Mouse (Mus musculus) stomach, postnatal 0 days (tissue): ENCODE measurements around the gene Olfr1140. TPM values are rescaled to one million over a fixed set of nuclear protein-coding genes. Genes with fewer than 3 reads are reported as not detected.

Source experiments
- ATAC-seq: fragments of 200-750 bp; cut with Nextera tagmentation; 2 replicates; pipeline ENCODE4 v1.8.0; 2017; ENCODE audit not compliant: low FRiP score, low TSS enrichment
- DNase-seq: peaks from one replicate; pipeline ENCODE4 v3.0.0-alpha.2; 2016; ENCODE audit warnings: low spot score
- H3K27ac ChIP-seq: fragments of 300-500 bp; sonication (generic); replicated peaks from 2 replicates; pipeline ENCODE4 v1.5.1; 2014; ENCODE audit warnings: mild to moderate bottlenecking, control low read depth
- H3K27me3 ChIP-seq: fragments of 300-500 bp; sonication (generic); 2 replicates; pipeline ENCODE4 v1.6.1; 2014; ENCODE audit warnings: low read length; ENCODE audit not compliant: control insufficient read depth, insufficient read depth
- H3K36me3 ChIP-seq: fragments of 300-500 bp; sonication (generic); 2 replicates; pipeline ENCODE4 v1.6.1; 2014; ENCODE audit warnings: low read length, mixed read lengths; ENCODE audit not compliant: control insufficient read depth, insufficient read depth
- H3K4me1 ChIP-seq: fragments of 300-500 bp; sonication (generic); replicated peaks from 2 replicates; pipeline ENCODE4 v1.6.1; 2014; ENCODE audit warnings: antibody characterized with exemption; ENCODE audit not compliant: control insufficient read depth, insufficient read depth
- H3K4me2 ChIP-seq: fragments of 300-500 bp; sonication (generic); replicated peaks from 2 replicates; pipeline ENCODE4 v1.6.1; 2014; ENCODE audit warnings: low read depth, mild to moderate bottlenecking, control low read depth, moderate library complexity
- H3K4me3 ChIP-seq: fragments of 300-500 bp; sonication (generic); 2 replicates; pipeline ENCODE4 v1.5.1; 2014; ENCODE audit warnings: low read depth, low read length, control low read depth
- H3K9ac ChIP-seq: fragments of 300-500 bp; sonication (generic); 2 replicates; pipeline ENCODE4 v1.6.1; 2014; ENCODE audit warnings: mild to moderate bottlenecking, low read length, control low read depth, mixed read lengths
- H3K9me3 ChIP-seq: fragments of 300-500 bp; sonication (generic); 2 replicates; pipeline ENCODE4 v1.6.1; 2016; ENCODE audit warnings: low read length; ENCODE audit not compliant: control insufficient read depth
- CTCF ChIP-seq: IDR thresholded peaks from 2 replicates; pipeline ENCODE4 v1.5.1; 2016; ENCODE audit warnings: antibody characterized with exemption, low read depth, mild to moderate bottlenecking, moderate library complexity
- EP300 ChIP-seq: optimal IDR thresholded peaks from 2 replicates; pipeline ENCODE3; 2016; ENCODE audit warnings: antibody characterized with exemption
- WGBS: fragments of 180-500 bp; shearing (Covaris S2); extraction: QIAGEN DNeasy Blood & Tissue Kit; methylation state at CpG from one replicate; pipeline ENCODE4 v1.1.7; 2014; 5-methylcytosine and 5-hydroxymethylcytosine counted together
- polyA plus RNA-seq: library from polyadenylated mRNA; unstranded; fragments of >200 nt; fragmentation: Nextera tagmentation; extraction: Ambion mirVana; gene quantifications from 2 replicates; pipeline ENCODE4 v1.2.1, GENCODE M21; 2015

Gene Olfr1140
- polyA plus RNA-seq, 1 experiment from 2014 or later = not detected

DNA sequence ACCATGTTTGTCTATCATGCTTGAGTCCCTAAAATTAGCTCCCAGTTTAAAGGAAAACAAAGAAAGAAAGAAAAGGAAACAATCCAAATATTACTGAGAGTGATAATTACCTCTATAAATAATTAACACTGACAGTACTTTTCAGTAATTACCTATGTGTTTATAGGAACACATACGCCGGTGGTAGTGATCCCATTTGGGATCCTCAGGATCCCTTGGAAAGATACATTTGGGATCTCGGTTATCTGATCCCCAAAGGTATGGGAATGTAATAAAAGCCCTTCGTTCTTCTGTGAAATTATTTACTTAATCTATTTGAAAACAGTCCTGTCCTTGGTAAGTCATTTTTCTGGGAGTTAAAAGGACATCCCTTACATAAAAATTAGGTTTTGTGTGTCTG lies 35.6 kb downstream of the Olfr1140 start, which contains the start of gene Olfr152:
Olfr152 (plus strand) TSS at position 301 of the 400 bp plus-strand sequence.
- Histone ChIP-seq H3K9me3 (no peaks in the 10 kb centered on the region), H3K36me3 (no peaks in the 10 kb centered on the region), H3K4me3 (no peak within 1 kb of the TSS), H3K4me1 (no peaks in the 10 kb centered on the region), H3K4me2 (no peak within 1 kb of the TSS), H3K27ac (no peak within 1 kb of the TSS), H3K9ac (no peak within 1 kb of the TSS), H3K27me3 (no peaks in the 10 kb centered on the region)
- DNase-seq (no peak), ATAC-seq (no peak)
- 73% methylated on average over 4 of the region's 4 CpGs for WGBS
- no peak for TF ChIP-seq CTCF
- no peak for TF ChIP-seq EP300

Other genes starting within 250 kb of the Olfr1140 start
- not detected in 2 replicates for gene Pramel7, start 246.7 kb upstream of the Olfr1140 start, polyA plus RNA-seq
- not detected in 2 replicates for gene Pramel6, start 237.2 kb upstream of the Olfr1140 start, polyA plus RNA-seq
- gene Olfr153, start 212.0 kb upstream of the Olfr1140 start, polyA plus RNA-seq = not detected in 2 replicates
- gene Olfr1128, start 198.2 kb upstream of the Olfr1140 start, polyA plus RNA-seq = not detected in 2 replicates
- not detected in 2 replicates for gene Olfr1129, start 169.8 kb upstream of the Olfr1140 start, polyA plus RNA-seq
- gene Olfr1130, start 137.5 kb upstream of the Olfr1140 start, polyA plus RNA-seq = not detected in 2 replicates
- gene Olfr1131, start 116.6 kb upstream of the Olfr1140 start, polyA plus RNA-seq = not detected in 2 replicates
- not detected in 2 replicates for gene Olfr1132, start 106.2 kb upstream of the Olfr1140 start, polyA plus RNA-seq
- gene Olfr1133, start 96.4 kb upstream of the Olfr1140 start, polyA plus RNA-seq = not detected in 2 replicates
- not detected in 2 replicates for gene Olfr1134, start 85.3 kb upstream of the Olfr1140 start, polyA plus RNA-seq
- gene Olfr1135, start 70.1 kb upstream of the Olfr1140 start, polyA plus RNA-seq = not detected in 2 replicates
- not detected in 2 replicates for gene Olfr1136, start 49.8 kb upstream of the Olfr1140 start, polyA plus RNA-seq
- gene Olfr1137, start 30.6 kb upstream of the Olfr1140 start, polyA plus RNA-seq = not detected in 2 replicates
- gene Olfr1138, start 3.8 kb upstream of the Olfr1140 start, polyA plus RNA-seq = not detected in 2 replicates
- not detected in 2 replicates for gene Olfr1141, start 10.2 kb downstream of the Olfr1140 start, polyA plus RNA-seq
- not detected in 2 replicates for gene Olfr152, start 35.7 kb downstream of the Olfr1140 start, polyA plus RNA-seq
- not detected in 2 replicates for gene Olfr1143, start 56.8 kb downstream of the Olfr1140 start, polyA plus RNA-seq
- not detected in 2 replicates for gene Olfr1145, start 66.1 kb downstream of the Olfr1140 start, polyA plus RNA-seq
- not detected in 2 replicates for gene Olfr1148, start 86.8 kb downstream of the Olfr1140 start, polyA plus RNA-seq
- gene Olfr1150-ps1, start 100.2 kb downstream of the Olfr1140 start, polyA plus RNA-seq = not detected in 2 replicates
- gene Olfr1151, start 112.1 kb downstream of the Olfr1140 start, polyA plus RNA-seq = not detected in 2 replicates
- not detected in 2 replicates for gene Olfr1152, start 122.7 kb downstream of the Olfr1140 start, polyA plus RNA-seq
- 0.10 TPM in 1 of 2 replicates, not detected in the other for gene Olfr1153, start 151.2 kb downstream of the Olfr1140 start, polyA plus RNA-seq
- not detected in 2 replicates for gene Olfr1154, start 161.4 kb downstream of the Olfr1140 start, polyA plus RNA-seq
- not detected in 2 replicates for gene Olfr1155, start 201.4 kb downstream of the Olfr1140 start, polyA plus RNA-seq
- not detected in 2 replicates for gene Olfr1156, start 209.3 kb downstream of the Olfr1140 start, polyA plus RNA-seq
- not detected in 2 replicates for gene Olfr1157, start 224.5 kb downstream of the Olfr1140 start, polyA plus RNA-seq
- not detected in 2 replicates for gene Olfr74, start 230.9 kb downstream of the Olfr1140 start, polyA plus RNA-seq
- not detected in 2 replicates for gene Olfr1158, start 246.4 kb downstream of the Olfr1140 start, polyA plus RNA-seq